Mouse (Mus musculus): ENCODE measurements at regions not wholly inside any gene's neighbourhood (a gene's known extent, or its start where the extent isn't known, plus 50 kb on each side); places are given as distances from the start of the nearest gene placed in this dataset.

- 93% methylated on average over 1 of the region's 1 CpGs for WGBS
- no peak for ATAC-seq
- no peak overlapping the region for H3K4me2 ChIP-seq (ENCODE audit: low read length)
These were observed 52.0 kb downstream of the Gm11983 start for GRCm38 (mm10) chr11:6785471-6785870.

GRCm38 (mm10) chr11:6782826-6783225, 54.6 kb downstream of the Gm11983 start:
- Histone ChIP-seq H3K9me3 (replicated peaks; ENCODE audit: control insufficient read depth, low read length) (no peaks in the 10 kb centered on the region), H3K4me1 (ENCODE audit: control insufficient read depth, insufficient read depth, low read length) (no peaks in the 10 kb centered on the region), H3K36me3 (ENCODE audit: control insufficient read depth, insufficient read depth, low read length) (no peaks in the 10 kb centered on the region), H3K9ac (ENCODE audit: low read length) (no peak overlapping the region), H3K4me3 (ENCODE audit: low read depth, low read length) (no peak overlapping the region), H3K27me3 (replicated peaks; ENCODE audit: control insufficient read depth, insufficient read depth, low read length) (no peaks in the 10 kb centered on the region), H3K27ac (ENCODE audit: low read depth, low read length) (no peak overlapping the region), H3K4me2 (ENCODE audit: low read length) (no peak overlapping the region)
- DNase-seq (ENCODE audit: low spot score), result no peak
- WGBS, result 88% methylated on average over 14 of the region's 14 CpGs
- ATAC-seq, result no peak

More at GRCm38 (mm10) chr11:6785471-6785870, 52.0 kb downstream of the Gm11983 start:
- no peaks in the 10 kb centered on the region for H3K9me3 ChIP-seq (replicated peaks; ENCODE audit: control insufficient read depth, low read length)
- no peaks in the 10 kb centered on the region for H3K27me3 ChIP-seq (replicated peaks; ENCODE audit: control insufficient read depth, insufficient read depth, low read length)
- no peaks in the 10 kb centered on the region for H3K4me1 ChIP-seq (ENCODE audit: control insufficient read depth, insufficient read depth, low read length)
- DNase-seq (ENCODE audit: low spot score), result no peak
- no peak overlapping the region for H3K9ac ChIP-seq (ENCODE audit: low read length)
- no peak overlapping the region for H3K27ac ChIP-seq (ENCODE audit: low read depth, low read length)
- no peak overlapping the region for H3K4me3 ChIP-seq (ENCODE audit: low read depth, low read length)
- H3K36me3 ChIP-seq (ENCODE audit: control insufficient read depth, insufficient read depth, low read length), result no peaks in the 10 kb centered on the region

- Histone ChIP-seq H3K9me3 (replicated peaks; ENCODE audit: control insufficient read depth, low read length) (no peaks in the 10 kb centered on the region), H3K4me1 (ENCODE audit: control insufficient read depth, insufficient read depth, low read length) (no peaks in the 10 kb centered on the region), H3K4me2 (ENCODE audit: low read length) (no peak overlapping the region), H3K27ac (ENCODE audit: low read depth, low read length) (no peak overlapping the region), H3K27me3 (replicated peaks; ENCODE audit: control insufficient read depth, insufficient read depth, low read length) (no peaks in the 10 kb centered on the region), H3K9ac (ENCODE audit: low read length) (no peak overlapping the region), H3K36me3 (ENCODE audit: control insufficient read depth, insufficient read depth, low read length) (no peaks in the 10 kb centered on the region), H3K4me3 (ENCODE audit: low read depth, low read length) (no peak overlapping the region)
- WGBS, result 87% methylated on average over 5 of the region's 5 CpGs
- ATAC-seq, result no peak
- no peak for DNase-seq (ENCODE audit: low spot score)
These were observed 57.7 kb downstream of the Gm11983 start for GRCm38 (mm10) chr11:6779752-6780151.

- DNase-seq (ENCODE audit: low spot score), result no peak
- Histone ChIP-seq H3K27me3 (replicated peaks; ENCODE audit: control insufficient read depth, insufficient read depth, low read length) (no peaks in the 10 kb centered on the region), H3K4me1 (ENCODE audit: control insufficient read depth, insufficient read depth, low read length) (no peaks in the 10 kb centered on the region), H3K36me3 (ENCODE audit: control insufficient read depth, insufficient read depth, low read length) (no peaks in the 10 kb centered on the region), H3K9ac (ENCODE audit: low read length) (no peak overlapping the region), H3K4me3 (ENCODE audit: low read depth, low read length) (no peak overlapping the region), H3K9me3 (replicated peaks; ENCODE audit: control insufficient read depth, low read length) (no peaks in the 10 kb centered on the region), H3K27ac (ENCODE audit: low read depth, low read length) (no peak overlapping the region), H3K4me2 (ENCODE audit: low read length) (no peak overlapping the region)
- 17% methylated on average over 10 of the region's 10 CpGs for WGBS
- ATAC-seq, result no peak
These were observed 58.7 kb downstream of the Gm11983 start for GRCm38 (mm10) chr11:6778596-6779360.

GRCm38 (mm10) chr11:6777566-6777965, 59.9 kb downstream of the Gm11983 start:
- H3K4me1 ChIP-seq (ENCODE audit: control insufficient read depth, insufficient read depth, low read length), result no peaks in the 10 kb centered on the region
- H3K4me2 ChIP-seq (ENCODE audit: low read length), result no peak overlapping the region
- H3K9me3 ChIP-seq (replicated peaks; ENCODE audit: control insufficient read depth, low read length), result no peaks in the 10 kb centered on the region
- ATAC-seq (no peak), DNase-seq (ENCODE audit: low spot score) (no peak)
- H3K4me3 ChIP-seq (ENCODE audit: low read depth, low read length), result no peak overlapping the region
- no peaks in the 10 kb centered on the region for H3K27me3 ChIP-seq (replicated peaks; ENCODE audit: control insufficient read depth, insufficient read depth, low read length)
- no peak overlapping the region for H3K27ac ChIP-seq (ENCODE audit: low read depth, low read length)
- WGBS, result 84% methylated on average over 1 of the region's 1 CpGs
- H3K36me3 ChIP-seq (ENCODE audit: control insufficient read depth, insufficient read depth, low read length), result no peaks in the 10 kb centered on the region
- H3K9ac ChIP-seq (ENCODE audit: low read length), result no peak overlapping the region

- DNase-seq (ENCODE audit: low spot score) (no peak), ATAC-seq (no peak)
- H3K4me1 ChIP-seq (ENCODE audit: control insufficient read depth, insufficient read depth, low read length), result no peaks in the 10 kb centered on the region
- no peak overlapping the region for H3K9ac ChIP-seq (ENCODE audit: low read length)
- WGBS, result 69% methylated on average over 4 of the region's 4 CpGs
- H3K27ac ChIP-seq (ENCODE audit: low read depth, low read length), result no peak overlapping the region
- no peak overlapping the region for H3K4me3 ChIP-seq (ENCODE audit: low read depth, low read length)
- H3K4me2 ChIP-seq (ENCODE audit: low read length), result no peak overlapping the region
- no peaks in the 10 kb centered on the region for H3K36me3 ChIP-seq (ENCODE audit: control insufficient read depth, insufficient read depth, low read length)
- no peaks in the 10 kb centered on the region for H3K27me3 ChIP-seq (replicated peaks; ENCODE audit: control insufficient read depth, insufficient read depth, low read length)
- H3K9me3 ChIP-seq (replicated peaks; ENCODE audit: control insufficient read depth, low read length), result no peaks in the 10 kb centered on the region
These were observed 62.8 kb downstream of the Gm11983 start for GRCm38 (mm10) chr11:6774656-6775055.

- H3K9me3 ChIP-seq (replicated peaks; ENCODE audit: control insufficient read depth, low read length), result no peaks in the 10 kb centered on the region
- no peaks in the 10 kb centered on the region for H3K27me3 ChIP-seq (replicated peaks; ENCODE audit: control insufficient read depth, insufficient read depth, low read length)
- H3K36me3 ChIP-seq (ENCODE audit: control insufficient read depth, insufficient read depth, low read length), result no peaks in the 10 kb centered on the region
- no peak overlapping the region for H3K4me2 ChIP-seq (ENCODE audit: low read length)
- ATAC-seq, result no peak
- no peak overlapping the region for H3K4me3 ChIP-seq (ENCODE audit: low read depth, low read length)
- 82% methylated on average over 5 of the region's 5 CpGs for whole genome bisulfite sequencing
- DNase-seq (ENCODE audit: low spot score), result no peak
- no peak overlapping the region for H3K27ac ChIP-seq (ENCODE audit: low read depth, low read length)
- H3K4me1 ChIP-seq (ENCODE audit: control insufficient read depth, insufficient read depth, low read length), result no peaks in the 10 kb centered on the region
- no peak overlapping the region for H3K9ac ChIP-seq (ENCODE audit: low read length)
These were observed 63.5 kb downstream of the Gm11983 start for GRCm38 (mm10) chr11:6773951-6774350.

- no peak overlapping the region for H3K4me3 ChIP-seq (ENCODE audit: low read depth, low read length)
- WGBS, result 3% methylated on average over 1 of the region's 1 CpGs
- no peak for ATAC-seq
These were observed 64.1 kb downstream of the Gm11983 start for GRCm38 (mm10) chr11:6773364-6773763.

GRCm38 (mm10) chr11:6769437-6769765, 68.1 kb downstream of the Gm11983 start:
- WGBS, result 79% methylated on average over 7 of the region's 7 CpGs
- Histone ChIP-seq H3K27me3 (replicated peaks; ENCODE audit: control insufficient read depth, insufficient read depth, low read length) (no peaks in the 10 kb centered on the region), H3K4me3 (ENCODE audit: low read depth, low read length) (no peak overlapping the region), H3K4me2 (ENCODE audit: low read length) (no peak overlapping the region), H3K36me3 (ENCODE audit: control insufficient read depth, insufficient read depth, low read length) (no peaks in the 10 kb centered on the region), H3K9ac (ENCODE audit: low read length) (no peak overlapping the region), H3K9me3 (replicated peaks; ENCODE audit: control insufficient read depth, low read length) (no peaks in the 10 kb centered on the region), H3K27ac (ENCODE audit: low read depth, low read length) (no peak overlapping the region), H3K4me1 (ENCODE audit: control insufficient read depth, insufficient read depth, low read length) (no peaks in the 10 kb centered on the region)
- DNase-seq (ENCODE audit: low spot score) (no peak), ATAC-seq (no peak)

More at GRCm38 (mm10) chr11:6773364-6773763, 64.1 kb downstream of the Gm11983 start:
- no peak for DNase-seq (ENCODE audit: low spot score)
- Histone ChIP-seq H3K4me1 (ENCODE audit: control insufficient read depth, insufficient read depth, low read length) (no peaks in the 10 kb centered on the region), H3K9ac (ENCODE audit: low read length) (no peak overlapping the region), H3K9me3 (replicated peaks; ENCODE audit: control insufficient read depth, low read length) (no peaks in the 10 kb centered on the region), H3K27ac (ENCODE audit: low read depth, low read length) (no peak overlapping the region), H3K4me2 (ENCODE audit: low read length) (no peak overlapping the region), H3K36me3 (ENCODE audit: control insufficient read depth, insufficient read depth, low read length) (no peaks in the 10 kb centered on the region), H3K27me3 (replicated peaks; ENCODE audit: control insufficient read depth, insufficient read depth, low read length) (no peaks in the 10 kb centered on the region)
